Mouse (Mus musculus) yolk sac, embryonic 10.5 days (tissue): ENCODE measurements around the gene Prdm15.

Experiments
- DNase-seq: peaks from one replicate; pipeline ENCODE4 v3.0.0-alpha.2; 2017; ENCODE audit warnings: low spot score

Prdm15 gene

DNA sequence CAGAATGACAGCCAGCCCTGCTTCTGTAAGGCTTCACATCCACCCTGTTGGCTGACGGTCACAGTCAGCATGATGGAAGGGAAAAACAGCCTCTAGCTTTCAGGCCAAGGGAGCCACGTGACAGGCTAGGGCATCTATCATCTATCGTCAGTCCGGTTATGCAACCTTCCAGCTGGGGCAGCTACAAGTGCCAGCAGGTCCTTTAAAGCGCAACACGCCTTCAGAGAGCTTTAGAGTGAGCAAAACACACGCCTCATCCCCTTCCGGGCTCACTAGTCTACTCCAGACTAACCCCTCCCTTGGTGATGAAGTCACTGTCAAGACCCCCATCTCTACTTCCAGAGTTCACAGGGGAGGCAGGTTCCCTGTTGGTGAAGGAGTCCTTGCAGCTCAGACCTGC lies 99.8 kb downstream of the Prdm15 start:
- no peak for DNase-seq

- no peak for DNase-seq
Measured at GRCm38 (mm10) chr16:97748421-97748820, 103.2 kb downstream of the Prdm15 start.
